Mouse (Mus musculus): ENCODE measurements at regions not wholly inside any gene's neighbourhood (a gene's known extent, or its start where the extent isn't known, plus 50 kb on each side); places are given as distances from the start of the nearest gene placed in this dataset.

DNA sequence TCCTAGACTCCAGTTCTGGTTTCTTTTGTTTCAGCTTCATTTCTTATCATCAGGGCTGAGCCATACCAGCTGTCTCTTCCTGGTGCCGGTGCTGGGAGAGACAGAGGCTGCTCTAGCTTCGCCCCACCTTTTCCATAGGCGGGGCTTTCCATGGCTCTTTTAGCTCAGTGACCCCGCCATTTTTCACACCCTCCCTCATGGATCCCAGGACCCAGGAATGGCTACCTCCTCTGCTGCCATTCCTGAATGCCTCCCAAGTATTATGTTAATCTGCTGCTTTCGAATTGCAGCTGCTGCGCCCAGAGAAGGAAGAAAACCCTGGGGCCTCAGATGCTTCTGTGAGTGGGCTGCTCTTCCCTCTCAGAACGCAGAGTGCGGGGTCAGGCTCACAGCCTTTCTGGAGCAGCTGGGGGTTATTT lies 214.9 kb downstream of the Pik3r1 start:
- no peak for DNase-seq

GRCm38 (mm10) chr13:101552451-101552850 lies 215.6 kb downstream of the Pik3r1 start:
- no peak for DNase-seq

DNA sequence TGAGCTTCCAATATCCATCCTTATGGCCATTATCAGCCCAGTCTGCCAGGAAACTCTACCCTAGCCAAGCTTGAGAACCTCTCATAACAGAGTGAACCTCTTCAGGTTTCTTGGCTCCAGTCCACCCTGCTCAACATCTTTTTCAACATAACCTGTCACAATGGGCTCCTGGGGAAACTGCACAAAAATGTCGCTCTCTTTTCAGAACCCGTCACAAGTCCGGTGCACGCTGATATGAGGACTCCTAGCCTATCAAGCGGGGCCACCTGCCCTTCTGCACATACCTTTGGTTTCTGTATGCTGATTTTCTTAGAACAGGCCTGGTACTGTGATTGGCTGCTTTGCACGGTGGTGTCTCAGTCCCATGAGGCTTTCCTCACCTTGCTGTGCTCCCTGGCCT lies 216.9 kb downstream of the Pik3r1 start:
- no peak for DNase-seq

GRCm38 (mm10) chr13:101550526-101550925 lies 217.5 kb downstream of the Pik3r1 start:
- DNase-seq = no peak

- DNase-seq = no peak
Measured at GRCm38 (mm10) chr13:101547887-101548286, 220.1 kb downstream of the Pik3r1 start.

GRCm38 (mm10) chr13:101547365-101547764 lies 220.7 kb downstream of the Pik3r1 start:
- DNase-seq = no peak

- DNase-seq = no peak
Measured at GRCm38 (mm10) chr13:101545344-101546181, 222.5 kb downstream of the Pik3r1 start.

GRCm38 (mm10) chr13:101540391-101541191 lies 227.4 kb downstream of the Pik3r1 start:
- no peak for DNase-seq

GRCm38 (mm10) chr13:101538110-101538509 lies 229.9 kb downstream of the Pik3r1 start:
- DNase-seq = no peak

GRCm38 (mm10) chr13:101536019-101536418 lies 232.0 kb downstream of the Pik3r1 start:
- DNase-seq = no peak

DNA sequence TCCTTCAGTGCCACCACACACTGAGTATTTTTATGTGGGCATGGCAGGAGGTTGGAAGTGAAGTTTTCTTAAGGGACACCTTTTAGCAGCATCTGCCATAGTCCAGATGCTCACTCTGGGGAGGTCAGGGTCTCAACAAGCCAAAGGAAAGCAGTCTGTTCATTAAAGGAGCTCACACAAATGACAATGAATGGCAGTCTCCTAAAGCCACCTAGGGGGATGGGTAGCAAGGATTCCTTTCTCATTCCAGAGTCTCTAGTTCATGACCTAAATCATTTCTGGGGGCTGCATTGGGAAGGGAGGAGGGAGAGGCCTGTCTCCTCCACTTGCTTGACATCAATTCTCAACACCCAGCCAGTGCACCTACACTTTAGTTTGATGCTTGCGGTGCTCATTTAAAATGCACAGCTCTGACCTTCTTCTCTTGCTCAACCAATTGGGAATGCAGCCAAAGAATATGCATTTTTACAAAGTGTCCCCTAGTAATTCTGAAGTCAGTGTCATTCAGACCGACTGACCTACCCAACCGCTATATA lies 232.6 kb downstream of the Pik3r1 start:
- DNase-seq = no peak

DNA sequence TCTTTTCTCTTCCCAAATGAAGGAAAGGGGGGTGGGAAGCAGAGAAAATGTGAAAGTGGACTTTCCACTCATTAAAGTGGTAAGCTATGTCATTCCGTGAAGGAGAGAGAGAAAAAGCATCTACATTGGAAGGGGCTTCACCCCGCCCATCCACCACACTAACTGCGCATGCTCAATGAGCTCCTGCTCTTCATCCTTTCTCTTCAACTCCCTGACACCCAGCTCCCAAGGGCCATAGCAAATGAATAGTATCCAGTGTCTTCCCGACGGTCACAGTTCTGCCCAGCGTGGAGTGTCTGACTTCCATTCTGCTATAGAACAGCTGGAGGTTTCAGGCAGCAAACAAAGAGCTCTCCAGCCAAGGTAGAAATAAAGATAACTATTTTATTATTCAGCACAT lies 233.5 kb downstream of the Pik3r1 start:
- DNase-seq = no peak

- DNase-seq = no peak
Measured at GRCm38 (mm10) chr13:101532913-101533312, 235.1 kb downstream of the Pik3r1 start.

DNA sequence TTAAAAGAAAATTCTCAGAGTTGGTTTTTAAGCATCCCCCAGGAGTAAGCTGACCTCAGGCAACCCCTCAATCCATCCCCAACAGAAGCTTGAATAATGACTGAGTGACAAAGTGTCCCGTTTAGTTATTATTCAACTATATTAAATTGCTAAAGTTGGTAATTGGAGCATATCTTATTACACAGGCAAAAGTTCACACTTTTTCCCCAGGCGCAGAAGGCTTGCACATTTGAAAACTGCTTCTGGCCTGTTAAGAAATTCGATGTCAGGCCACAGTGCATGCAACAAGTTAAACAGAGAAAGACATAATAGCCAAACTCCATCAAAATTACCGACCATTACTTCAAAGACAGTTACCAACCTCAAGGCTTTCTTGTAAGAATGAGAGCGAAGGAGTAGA lies 240.3 kb downstream of the Pik3r1 start:
- no peak for DNase-seq

GRCm38 (mm10) chr13:101524781-101525180 lies 243.2 kb downstream of the Pik3r1 start:
- DNase-seq = no peak

DNA sequence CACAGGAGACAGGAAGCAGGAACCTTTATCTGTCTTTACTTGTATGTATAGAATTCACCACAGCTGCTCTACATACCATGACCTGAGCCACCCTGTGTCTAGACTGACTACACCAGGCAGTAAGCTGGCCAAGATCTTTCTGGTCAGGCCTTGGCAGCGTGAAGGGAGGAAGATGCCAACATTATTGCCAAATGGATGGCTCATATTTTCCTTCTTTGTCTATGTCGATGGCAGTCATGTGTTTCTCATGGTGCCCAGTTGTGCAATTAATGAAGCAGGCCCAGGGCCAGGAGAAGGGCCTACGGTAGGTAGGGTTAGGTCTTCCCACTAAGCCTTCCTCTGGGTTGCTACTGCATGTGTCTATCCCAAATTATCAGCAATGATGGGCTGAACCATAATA lies 243.8 kb downstream of the Pik3r1 start:
- no peak for DNase-seq

- DNase-seq = no peak
Measured at GRCm38 (mm10) chr13:101523492-101523891, 244.5 kb downstream of the Pik3r1 start.

- no peak for DNase-seq
Measured at GRCm38 (mm10) chr13:101522597-101522996, 245.4 kb downstream of the Pik3r1 start.

GRCm38 (mm10) chr13:101513354-101513753 lies 254.7 kb downstream of the Pik3r1 start:
- DNase-seq = no peak

DNA sequence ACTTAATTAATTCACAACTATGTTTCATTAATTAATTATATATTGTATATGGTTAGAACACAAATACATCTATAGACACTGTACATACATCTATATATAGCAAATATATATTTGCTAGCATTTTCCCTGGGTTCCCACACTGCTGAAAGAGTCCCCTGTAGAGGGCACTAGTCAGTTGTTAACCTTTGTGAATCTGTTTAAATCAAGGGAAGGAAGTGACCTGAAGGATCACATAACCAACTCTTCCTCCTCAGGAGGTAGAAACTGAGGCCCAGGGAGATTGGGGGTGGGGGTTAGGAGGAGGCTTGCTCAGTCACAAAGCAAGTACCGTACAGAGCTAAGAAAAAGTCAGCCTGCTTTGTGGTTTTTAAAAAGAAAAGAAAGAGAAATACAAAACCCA lies 258.1 kb downstream of the Pik3r1 start:
- no peak for DNase-seq

DNA sequence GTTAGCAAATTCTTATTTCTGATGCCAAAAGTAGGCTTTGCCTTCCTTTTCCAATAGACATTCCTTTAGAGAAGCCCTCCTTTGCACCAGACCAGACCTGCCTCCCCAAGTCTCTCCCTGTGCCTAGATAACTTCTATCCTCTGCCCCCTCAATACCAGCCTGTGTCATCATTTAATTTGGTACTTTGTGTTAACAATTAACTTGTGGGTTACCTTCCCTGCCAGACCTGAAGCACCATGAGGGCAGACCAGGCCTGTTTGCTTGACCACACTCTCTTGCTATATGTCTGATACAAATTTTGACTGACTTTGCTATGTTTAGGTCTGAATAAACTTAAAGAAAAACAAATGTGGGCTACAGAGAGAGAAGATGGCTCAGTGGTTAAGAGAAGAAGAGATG lies 259.7 kb downstream of the Pik3r1 start:
- DNase-seq = no peak

GRCm38 (mm10) chr13:101506696-101507095 lies 261.3 kb downstream of the Pik3r1 start:
- no peak for DNase-seq

- no peak for DNase-seq
Measured at GRCm38 (mm10) chr13:101505054-101505453, 263.0 kb downstream of the Pik3r1 start.

DNA sequence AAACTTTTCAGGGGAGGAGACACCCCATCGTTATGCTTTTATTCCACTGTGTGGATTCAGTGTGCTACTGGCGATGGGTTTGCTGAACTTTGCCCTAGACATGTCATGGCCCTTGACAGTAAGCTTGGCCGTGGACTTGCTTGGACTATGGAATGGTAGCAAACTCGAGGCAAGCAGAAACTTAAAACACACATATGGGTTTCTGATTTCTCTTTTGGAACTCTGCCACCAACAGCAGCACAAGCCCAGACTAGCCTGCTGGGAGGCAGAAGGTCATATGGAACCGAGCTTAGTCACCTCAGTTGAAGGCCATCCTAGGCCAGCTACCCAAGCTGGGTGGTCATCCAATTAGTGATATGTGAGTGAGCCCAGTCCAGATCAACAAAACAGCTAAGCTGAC lies 263.8 kb downstream of the Pik3r1 start:
- no peak for DNase-seq

Data from right cerebral cortex, postnatal 4 days (tissue).